Mouse (Mus musculus) spleen, adult 2 months (tissue): Measurements from ENCODE around the gene Tm9sf4. TPM values are rescaled to one million over a fixed set of nuclear protein-coding genes. Genes with fewer than 3 reads are reported as not detected.
A peak's percentile ranks its signal among the peaks of the same experiment; 100 is the strongest.

Experiments
- DNase-seq, 2 experiments: peaks; one replicate each; pipeline versions ENCODE4 v3.0.0 to v3.0.0-alpha.2; 2012 to 2021; ENCODE audit warnings: low spot score in 2 of 2, low read depth in 1 of 2
- H3K27ac ChIP-seq: fragments of 200-500 bp; 2 replicates; pipeline ENCODE4 v1.5.1; 2012; ENCODE audit warnings: low read length, inconsistent platforms; ENCODE audit not compliant: insufficient read depth
- H3K27me3 ChIP-seq: fragments of 200-500 bp; 2 replicates; pipeline ENCODE4 v1.6.1; 2012; ENCODE audit warnings: mild to moderate bottlenecking, moderate library complexity, low read length, inconsistent platforms; ENCODE audit not compliant: control insufficient read depth, insufficient read depth
- H3K36me3 ChIP-seq: fragments of 200-500 bp; 2 replicates; pipeline ENCODE4 v1.6.1; 2012; ENCODE audit warnings: mild to moderate bottlenecking, low read length, inconsistent platforms; ENCODE audit not compliant: control insufficient read depth, insufficient read depth
- H3K4me1 ChIP-seq: fragments of 200-500 bp; 2 replicates; pipeline ENCODE4 v1.6.1; 2011; ENCODE audit warnings: inconsistent platforms; ENCODE audit not compliant: control insufficient read depth, insufficient read depth, insufficient read length
- H3K4me3 ChIP-seq: fragments of 200-500 bp; 2 replicates; pipeline ENCODE4 v1.5.1; 2011; ENCODE audit warnings: mild to moderate bottlenecking, inconsistent platforms; ENCODE audit not compliant: insufficient read depth, insufficient read length; ENCODE audit errors: extremely low read depth
- CTCF ChIP-seq: fragments of 200-500 bp; IDR thresholded peaks from 2 replicates; pipeline ENCODE4 v1.5.1; 2011; ENCODE audit warnings: mild to moderate bottlenecking, inconsistent platforms; ENCODE audit not compliant: insufficient read depth, insufficient read length, insufficient replicate concordance; ENCODE audit errors: extremely low read depth
- POLR2A ChIP-seq: fragments of 200-500 bp; IDR thresholded peaks from 2 replicates; pipeline ENCODE4 v1.6.1; 2011; ENCODE audit warnings: low read depth, low read length, inconsistent platforms
- WGBS: fragments of 180-500 bp; shearing (Covaris S2); methylation state at CpG from one replicate; pipeline ENCODE4 v1.1.7; 2018; 5-methylcytosine and 5-hydroxymethylcytosine counted together
- polyA plus RNA-seq: library from polyadenylated mRNA; depleted of rRNA; stranded (reverse); fragments of >200 nt; gene quantifications from 2 replicates; pipeline ENCODE4 v1.2.3, GENCODE M21; 2012

The Tm9sf4 gene
- polyA plus RNA-seq, 1 experiment = 22.0 TPM

DNA sequence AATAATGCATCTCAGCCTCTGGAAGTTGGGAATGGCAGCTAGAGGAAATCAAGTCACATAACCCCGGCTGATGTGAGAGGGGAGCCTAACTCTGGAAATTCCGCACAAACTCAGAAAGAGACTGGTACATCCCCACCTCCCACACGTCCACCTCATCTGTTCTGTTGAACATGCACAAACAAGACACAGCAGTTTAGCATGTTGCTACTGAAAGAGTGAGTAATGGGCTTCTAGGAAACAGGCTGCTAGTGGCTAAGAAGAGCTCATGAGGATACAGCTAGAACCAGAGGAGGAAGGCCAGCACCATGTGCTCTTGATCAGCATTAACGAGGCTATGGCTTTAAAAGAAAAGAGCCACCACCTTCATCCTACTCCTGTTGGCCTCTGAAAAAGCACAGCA lies 76.8 kb downstream of the Tm9sf4 start:
- no peak for DNase-seq
- no peak overlapping the region for H3K4me3 ChIP-seq
- H3K27me3 ChIP-seq = no peaks in the 10 kb centered on the region
- no peak overlapping the region for H3K27ac ChIP-seq
- H3K4me1 ChIP-seq = peaks cover 4% of the 10 kb centered on the region
- WGBS = 79% methylated on average over 4 of the region's 4 CpGs
- peaks cover 13% of the 10 kb centered on the region for H3K36me3 ChIP-seq
- no peak for TF ChIP-seq CTCF

DNA sequence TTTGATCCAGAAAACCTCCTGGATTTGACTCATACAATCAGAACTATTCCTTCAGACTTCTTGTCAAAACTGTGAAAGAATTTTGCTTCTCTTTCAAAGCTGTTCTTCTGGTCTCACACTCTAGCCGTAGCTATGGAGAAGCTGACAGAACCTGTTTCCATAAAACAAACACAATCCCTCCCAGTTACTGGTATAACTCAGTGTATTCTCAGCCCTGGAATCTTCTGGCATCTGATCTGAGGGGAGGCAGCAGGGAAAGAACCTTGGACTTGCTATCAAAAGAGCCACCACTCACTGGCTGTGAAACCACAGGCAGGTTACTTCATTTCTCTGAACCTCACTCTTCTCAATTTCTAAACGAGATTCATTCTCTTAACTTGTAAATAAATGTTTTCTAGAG lies 77.3 kb downstream of the Tm9sf4 start:
- no peaks in the 10 kb centered on the region for H3K27me3 ChIP-seq
- no peak overlapping the region for H3K4me3 ChIP-seq
- no peak for DNase-seq
- TF ChIP-seq CTCF = no peak
- no peak for TF ChIP-seq POLR2A
- no peak overlapping the region for H3K27ac ChIP-seq
- peaks cover 4% of the 10 kb centered on the region for H3K4me1 ChIP-seq
- H3K36me3 ChIP-seq = peaks cover 11% of the 10 kb centered on the region
- WGBS = 44% methylated on average over 2 of the region's 2 CpGs

GRCm38 (mm10) chr2:153239021-153239859 lies 78.1 kb downstream of the Tm9sf4 start:
- Histone ChIP-seq H3K36me3 (peaks cover 6% of the 10 kb centered on the region), H3K27me3 (no peaks in the 10 kb centered on the region), H3K4me1 (peaks cover 4% of the 10 kb centered on the region), H3K27ac (no peak overlapping the region), H3K4me3 (peak overlapping the region; percentile 91; the same call in 1 of the 2 replicates)
- DNase-seq = no peak
- WGBS = 48% methylated on average over 7 of the region's 7 CpGs
- TF ChIP-seq CTCF (no peak), POLR2A (no peak)

DNA sequence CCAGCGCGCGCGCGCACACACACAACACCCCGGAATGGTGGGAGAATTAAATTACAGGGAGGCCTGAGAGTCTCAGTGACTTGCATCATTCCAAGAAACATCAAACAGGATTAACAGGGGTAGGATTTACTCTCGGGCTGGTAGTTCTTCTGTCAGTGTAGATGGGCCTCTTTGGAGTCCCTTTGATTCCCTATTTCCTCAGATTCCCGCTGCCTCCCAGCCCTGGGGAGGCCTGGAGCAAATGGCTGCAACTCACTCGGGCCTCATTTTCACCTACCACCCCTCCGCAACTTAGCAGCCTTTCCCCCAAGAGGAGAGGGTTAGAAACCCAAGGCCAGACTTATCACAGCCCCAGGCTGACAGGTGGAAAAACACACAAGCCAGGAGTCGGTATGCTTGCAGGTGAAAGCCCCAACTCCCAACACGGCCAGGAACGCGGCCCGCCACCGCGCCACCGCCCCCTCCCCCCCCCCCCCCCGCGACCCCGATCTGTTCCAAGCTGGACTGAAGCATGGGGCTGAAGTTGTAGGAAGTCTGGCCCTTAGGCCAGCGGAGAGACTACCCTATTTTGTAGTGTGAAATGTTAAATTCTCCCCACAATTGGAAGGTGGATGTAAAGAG lies 78.9 kb downstream of the Tm9sf4 start:
- DNase-seq = no peak
- TF ChIP-seq POLR2A = no peak
- no peak for TF ChIP-seq CTCF
- 24% methylated on average over 20 of the region's 22 CpGs for WGBS
- peaks cover 4% of the 10 kb centered on the region; the same call in 1 of the 2 replicates for H3K36me3 ChIP-seq
- H3K4me1 ChIP-seq = peaks cover 4% of the 10 kb centered on the region
- H3K27me3 ChIP-seq = no peaks in the 10 kb centered on the region
- H3K4me3 ChIP-seq = peak overlapping the region; percentile 91; the same call in 1 of the 2 replicates
- peak overlapping the region; percentile 13; the same call in 1 of the 2 replicates for H3K27ac ChIP-seq

- Histone ChIP-seq H3K4me3 (peak overlapping the region; percentile 91), H3K27ac (peak overlapping the region; percentile 65), H3K4me1 (peaks cover 4% of the 10 kb centered on the region), H3K27me3 (no peaks in the 10 kb centered on the region), H3K36me3 (peaks cover 8% of the 10 kb centered on the region; the same call in 1 of the 2 replicates)
- no peak for DNase-seq
- TF ChIP-seq POLR2A (no peak), CTCF (no peak)
- 1% methylated on average over 28 of the region's 33 CpGs for WGBS
Observed at GRCm38 (mm10) chr2:153240701-153241235, 79.7 kb downstream of the Tm9sf4 start.

DNA sequence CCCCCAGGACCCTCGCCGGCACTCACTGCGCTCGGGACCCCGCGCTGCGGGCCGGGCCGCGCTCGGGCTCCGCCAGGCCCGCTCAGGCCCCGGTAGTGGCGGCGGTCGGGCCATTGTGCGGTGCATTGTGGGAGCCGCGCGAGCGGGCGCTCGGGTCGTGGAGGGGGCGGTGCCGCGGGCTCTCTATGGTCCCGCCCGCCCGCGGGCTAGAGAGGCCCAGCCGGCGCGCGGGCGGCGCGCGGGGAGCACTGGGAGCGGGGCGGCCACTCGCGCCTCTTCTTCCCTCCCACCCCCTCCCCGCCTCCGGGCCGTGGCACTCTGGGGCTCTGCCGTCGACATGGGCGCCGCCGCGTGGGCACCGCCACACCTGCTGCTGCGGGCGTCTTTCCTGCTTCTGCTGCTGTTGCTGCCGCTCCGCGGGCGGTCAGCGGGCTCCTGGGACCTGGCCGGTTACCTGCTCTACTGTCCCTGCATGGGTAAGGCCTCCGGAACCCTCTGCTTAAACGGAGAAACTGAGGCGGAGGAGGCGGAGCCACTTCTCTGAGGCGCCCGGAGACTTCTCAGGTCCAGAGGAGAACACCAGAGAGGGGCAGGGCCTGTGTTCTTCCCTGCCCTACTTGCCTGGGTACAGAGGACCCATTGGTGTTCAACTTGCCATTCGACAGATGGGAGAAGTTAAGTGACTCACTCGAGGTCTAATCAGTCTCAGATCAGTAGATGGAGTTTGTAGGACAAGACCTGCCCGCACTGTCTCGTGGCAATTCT lies 80.3 kb downstream of the Tm9sf4 start, which contains the start of the genes Plagl2 and Pofut1:
Gene Plagl2 (minus strand): TSS at position 177 of the 765 bp plus-strand sequence.
Gene Pofut1 (plus strand): TSS at position 284 of the 765 bp plus-strand sequence.
- WGBS = under 1% methylated on average over 65 of the region's 72 CpGs
- TF ChIP-seq POLR2A (no peak; the same call in none of the 2 replicates), CTCF (peak; percentile 11; the same call in 1 of the 2 replicates)
- peaks cover 5% of the 10 kb centered on the region; the same call in 1 of the 2 replicates for H3K36me3 ChIP-seq
- peak; percentile 71 to 89 for DNase-seq
- H3K4me3 ChIP-seq = peak within 1 kb of the TSS; percentile 91
- peaks cover 4% of the 10 kb centered on the region for H3K4me1 ChIP-seq
- no peaks in the 10 kb centered on the region for H3K27me3 ChIP-seq
- H3K27ac ChIP-seq = peak within 1 kb of the TSS; percentile 79
